Mouse (Mus musculus): Measurements from ENCODE around the gene Xab2.

- TF ChIP-seq POLR2A (IDR thresholded peaks at IDR 0.05; ENCODE audit: borderline replicate concordance, extremely low read depth, insufficient read depth, insufficient read length, poor library complexity, severe bottlenecking), result no peak
- TF ChIP-seq CTCF (IDR thresholded peaks at IDR 0.05; ENCODE audit: borderline replicate concordance, extremely low read depth, insufficient read depth, insufficient read length), result no peak
Observed at GRCm38 (mm10) chr8:3569784-3570183, 51.3 kb downstream of the Xab2 start.

All from brain, embryonic 14.5 days (tissue).